Comparison of ENCODE assay signal across 8 mouse cellular contexts in the genomic region with DNA sequence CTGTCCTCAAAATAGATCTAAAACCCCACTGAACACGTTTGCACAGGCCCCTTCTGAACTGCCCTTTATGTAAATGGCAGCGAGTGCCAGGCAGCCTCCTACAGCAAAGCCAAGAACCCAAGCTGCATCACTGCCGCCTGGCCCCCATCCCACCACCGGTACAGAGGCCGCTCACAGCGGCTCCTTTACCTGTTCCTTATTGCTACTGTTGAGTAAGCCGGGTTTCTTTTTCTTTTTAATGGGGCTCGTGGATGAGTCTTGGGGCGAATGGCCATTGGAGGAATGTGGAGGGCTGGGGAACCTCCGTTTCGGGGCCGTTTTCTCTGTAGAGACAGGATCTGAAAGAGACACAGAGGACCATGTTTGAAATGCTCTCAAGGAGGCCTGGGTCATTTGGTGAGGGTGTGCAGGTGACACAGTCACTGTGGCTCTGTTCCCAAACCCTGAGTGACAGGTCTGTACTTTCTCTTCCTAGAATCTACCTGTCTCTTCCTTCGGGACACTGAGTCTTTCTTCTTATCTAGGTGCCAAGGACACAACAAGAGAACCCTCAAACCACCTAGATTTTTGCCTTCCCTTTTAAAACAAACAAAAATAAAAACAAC. TPM values are rescaled to one million over a fixed set of nuclear protein-coding genes. Genes with fewer than 3 reads are reported as not detected.
A peak's percentile ranks its signal among the peaks of the same experiment; 100 is the strongest.
DNase-seq lines count a peak whose midpoint lies in the region; ATAC-seq and TF ChIP-seq lines count a peak whose summit lies in the region.

No protein-coding gene starts in this region.

- ATAC-seq in embryonic facial prominence, embryonic 12.5 days (ENCODE audit: insufficient number of reproducible peaks, insufficient read depth, low FRiP score, low TSS enrichment), result no peak
- ATAC-seq in lung, embryonic 14.5 days (ENCODE audit: insufficient read depth), result no peak
- ATAC-seq in heart, embryonic 14.5 days (ENCODE audit: insufficient number of reproducible peaks, insufficient read depth, low FRiP score, low read depth), result no peak
- no peak for ATAC-seq in neural tube, embryonic 14.5 days (ENCODE audit: low read depth)

- H3K9me3 ChIP-seq in embryonic facial prominence, embryonic 12.5 days, result no peaks in the 10 kb centered on the region
- H3K9me3 ChIP-seq in embryonic facial prominence, embryonic 10.5 days, result no peaks in the 10 kb centered on the region
- H3K9me3 ChIP-seq in lung, embryonic 14.5 days (ENCODE audit: low read depth, low read length), result no peaks in the 10 kb centered on the region
- no peaks in the 10 kb centered on the region for H3K9me3 ChIP-seq in heart, embryonic 14.5 days (ENCODE audit: control insufficient read depth, low read length)
- H3K9me3 ChIP-seq in neural tube, embryonic 14.5 days (ENCODE audit: control insufficient read depth, low read length), result no peaks in the 10 kb centered on the region

- H3K9ac ChIP-seq in embryonic facial prominence, embryonic 12.5 days, result no peak overlapping the region
- no peak overlapping the region for H3K9ac ChIP-seq in lung, embryonic 14.5 days
- H3K9ac ChIP-seq in heart, embryonic 14.5 days (ENCODE audit: low read length), result peak overlapping the region; percentile 47; the same call in 1 of the 2 replicates
- no peak overlapping the region for H3K9ac ChIP-seq in neural tube, embryonic 14.5 days (replicated peaks; ENCODE audit: low read depth, low read length)

- TF ChIP-seq CTCF in lung, embryonic 14.5 days (IDR thresholded peaks at IDR 0.05; ENCODE audit: low read depth), result no peak
- TF ChIP-seq CTCF in thymus, adult 2 months (IDR thresholded peaks at IDR 0.05; ENCODE audit: borderline replicate concordance, control insufficient read depth, extremely low read depth, insufficient read depth, low read length, poor library complexity), result no peak

- no peak overlapping the region for H3K4me2 ChIP-seq in embryonic facial prominence, embryonic 12.5 days (replicated peaks)
- no peak overlapping the region for H3K4me2 ChIP-seq in lung, embryonic 14.5 days
- H3K4me2 ChIP-seq in heart, embryonic 14.5 days (ENCODE audit: low read length), result no peak overlapping the region
- H3K4me2 ChIP-seq in neural tube, embryonic 14.5 days (ENCODE audit: low read depth, low read length), result no peak overlapping the region

- H3K4me3 ChIP-seq in embryonic facial prominence, embryonic 12.5 days, result no peak overlapping the region
- H3K4me3 ChIP-seq in embryonic facial prominence, embryonic 10.5 days, result no peak overlapping the region
- no peak overlapping the region for H3K4me3 ChIP-seq in lung, embryonic 14.5 days (ENCODE audit: low read depth, low read length)
- H3K4me3 ChIP-seq in heart, embryonic 14.5 days (ENCODE audit: control insufficient read depth in 1 of 2, insufficient read depth in 1 of 2, low read depth in 1 of 2, low read length in 2 of 2), result no peak overlapping the region
- no peak overlapping the region for H3K4me3 ChIP-seq in neural tube, embryonic 14.5 days (ENCODE audit: low read depth, low read length)
- no peak overlapping the region for H3K4me3 ChIP-seq in thymus, adult 2 months (ENCODE audit: control insufficient read depth, insufficient read depth, low read length)

- WGBS in embryonic facial prominence, embryonic 12.5 days, result 90% methylated on average over 13 of the region's 13 CpGs
- 93% methylated on average over 13 of the region's 13 CpGs for WGBS in embryonic facial prominence, embryonic 10.5 days
- WGBS in lung, embryonic 14.5 days, result 78% methylated on average over 13 of the region's 13 CpGs
- 60% methylated on average over 13 of the region's 13 CpGs for WGBS in heart, embryonic 14.5 days
- 87% methylated on average over 13 of the region's 13 CpGs for whole genome bisulfite sequencing in neural tube, embryonic 14.5 days
- 93% methylated on average over 13 of the region's 13 CpGs for WGBS in thymus, adult 2 months

- peaks cover 59% of the 10 kb centered on the region for H3K4me1 ChIP-seq in embryonic facial prominence, embryonic 12.5 days
- H3K4me1 ChIP-seq in embryonic facial prominence, embryonic 10.5 days, result peaks cover 70% of the 10 kb centered on the region
- H3K4me1 ChIP-seq in lung, embryonic 14.5 days (ENCODE audit: insufficient read depth), result peaks cover 23% of the 10 kb centered on the region
- peaks cover 54 to 89% of the 10 kb centered on the region in 2 experiments for H3K4me1 ChIP-seq in heart, embryonic 14.5 days (ENCODE audit: control insufficient read depth in 2 of 2, insufficient read depth in 2 of 2, low read length in 2 of 2)
- H3K4me1 ChIP-seq in neural tube, embryonic 14.5 days (ENCODE audit: control insufficient read depth, insufficient read depth, low read length), result peaks cover 42% of the 10 kb centered on the region
- peaks cover 47% of the 10 kb centered on the region for H3K4me1 ChIP-seq in thymus, adult 2 months (replicated peaks; ENCODE audit: control insufficient read depth, insufficient read depth, low read length)

- intact Hi-C loops in left cerebral cortex, postnatal 36 days (cut with DNase I), result no loop called here

- DNase-seq in embryonic facial prominence, embryonic 10.5 days (ENCODE audit: low spot score), result no peak
- DNase-seq in lung, embryonic 14.5 days, result no peak
- DNase-seq in lung, postnatal 14 days, result no peak
- no peak for DNase-seq in thymus, adult 2 months
- DNase-seq in left cerebral cortex, postnatal 36 days (ENCODE audit: low spot score in 2 of 2), result no peak

- TF ChIP-seq POLR2A in thymus, adult 2 months (IDR thresholded peaks at IDR 0.05; ENCODE audit: control insufficient read depth, extremely low read depth, insufficient read depth, low read length, poor library complexity), result no peak

- peaks cover 30% of the 10 kb centered on the region for H3K36me3 ChIP-seq in embryonic facial prominence, embryonic 12.5 days
- peaks cover 78% of the 10 kb centered on the region for H3K36me3 ChIP-seq in embryonic facial prominence, embryonic 10.5 days (replicated peaks)
- peaks cover 48% of the 10 kb centered on the region for H3K36me3 ChIP-seq in lung, embryonic 14.5 days (ENCODE audit: insufficient read depth)
- H3K36me3 ChIP-seq in heart, embryonic 14.5 days (ENCODE audit: control insufficient read depth, insufficient read depth, low read length), result peaks cover 35% of the 10 kb centered on the region
- peaks cover 5% of the 10 kb centered on the region; the same call in 1 of the 2 replicates for H3K36me3 ChIP-seq in neural tube, embryonic 14.5 days (ENCODE audit: control insufficient read depth, insufficient read depth, low read length)
- peaks cover 9% of the 10 kb centered on the region; the same call in 1 of the 2 replicates for H3K36me3 ChIP-seq in thymus, adult 2 months (ENCODE audit: control insufficient read depth, insufficient read depth, low read length)

- peak overlapping the region; percentile 54; the same call in 1 of the 2 replicates for H3K27ac ChIP-seq in embryonic facial prominence, embryonic 12.5 days
- no peak overlapping the region for H3K27ac ChIP-seq in embryonic facial prominence, embryonic 10.5 days (replicated peaks)
- H3K27ac ChIP-seq in lung, embryonic 14.5 days (ENCODE audit: low read depth), result peak overlapping the region; percentile 14; the same call in 1 of the 2 replicates
- peak overlapping the region; percentile 74 to 83 for H3K27ac ChIP-seq in heart, embryonic 14.5 days (replicated peaks in 1 of 2; ENCODE audit: control insufficient read depth in 1 of 2, insufficient read depth in 1 of 2, low read depth in 2 of 2, low read length in 2 of 2)
- H3K27ac ChIP-seq in neural tube, embryonic 14.5 days (ENCODE audit: low read depth, low read length), result peak overlapping the region; percentile 23; the same call in 1 of the 2 replicates
- H3K27ac ChIP-seq in thymus, adult 2 months (ENCODE audit: control insufficient read depth, insufficient read depth, low read length), result no peak overlapping the region

- H3K27me3 ChIP-seq in embryonic facial prominence, embryonic 12.5 days, result no peaks in the 10 kb centered on the region
- no peaks in the 10 kb centered on the region for H3K27me3 ChIP-seq in embryonic facial prominence, embryonic 10.5 days (replicated peaks; ENCODE audit: low read depth, poor library complexity, severe bottlenecking)
- H3K27me3 ChIP-seq in lung, embryonic 14.5 days (ENCODE audit: insufficient read depth, low read length), result no peaks in the 10 kb centered on the region
- no peaks in the 10 kb centered on the region for H3K27me3 ChIP-seq in heart, embryonic 14.5 days (ENCODE audit: control insufficient read depth, insufficient read depth, low read length)
- no peaks in the 10 kb centered on the region for H3K27me3 ChIP-seq in neural tube, embryonic 14.5 days (ENCODE audit: control insufficient read depth, insufficient read depth, low read length)
- no peaks in the 10 kb centered on the region for H3K27me3 ChIP-seq in thymus, adult 2 months (ENCODE audit: control insufficient read depth, insufficient read depth, low read length)

RNA-seq across cellular contexts. Expression of a gene that starts 46.9 kb away (rescaled TPM):
- 58.9 and 64.2 TPM in 2 replicates for polyA plus RNA-seq in embryonic facial prominence, embryonic 12.5 days (2016; fragmentation: Nextera tagmentation; extraction: Ambion mirVana)
- polyA plus RNA-seq in embryonic facial prominence, embryonic 10.5 days (2016; fragmentation: Nextera tagmentation; extraction: Ambion mirVana), result 68.1 and 69.9 TPM in 2 replicates
- polyA plus RNA-seq in lung, embryonic 14.5 days (2014; fragmentation: Nextera tagmentation; extraction: Ambion mirVana), result 40.5 and 46.0 TPM in 2 replicates
- polyA plus RNA-seq in heart, embryonic 14.5 days (2014; fragmentation: Nextera tagmentation; extraction: Ambion mirVana), result 35.9 and 38.0 TPM in 2 replicates
- polyA plus RNA-seq in neural tube, embryonic 14.5 days (2014; fragmentation: Nextera tagmentation; extraction: Ambion mirVana), result 63.4 and 69.3 TPM in 2 replicates
- 30.3 and 30.9 TPM in 2 replicates for polyA plus RNA-seq in thymus, adult 2 months (2012; rRNA removed)
- 100 to 1,000 TPM; 119 to 184 TPM for total RNA-seq in left cerebral cortex, postnatal 36 days (2021)

Comparison
In these comparisons a context has a peak if more than half of its experiments do, and no peak if none do; other contexts are left out.
1. H3K27ac ChIP-seq: peak in embryonic facial prominence, embryonic 12.5 days (single experiment), lung, embryonic 14.5 days (single experiment), heart, embryonic 14.5 days (2 of 2) and neural tube, embryonic 14.5 days (single experiment); none in embryonic facial prominence, embryonic 10.5 days (single experiment) and thymus, adult 2 months (single experiment).